Mouse (Mus musculus) testis, adult 10 weeks (tissue): ENCODE results near the gene Mark3. TPM values are rescaled to one million over a fixed set of nuclear protein-coding genes. Genes with fewer than 3 reads are reported as not detected.

ENCODE experiments used
- polyA plus RNA-seq: library from polyadenylated mRNA; stranded (reverse); fragments of 350-450 nt; fragmentation: Illumina TruSeq; extraction: RNeasy Lipid Tissue Mini Kit (QIAGEN cat#74804); gene quantifications from one replicate; pipeline ENCODE4 v1.2.3, GENCODE M21; 2014; ENCODE audit warnings: low read depth, low replicate concordance

The Mark3 gene
- polyA plus RNA-seq, result 92.5 TPM

DNA sequence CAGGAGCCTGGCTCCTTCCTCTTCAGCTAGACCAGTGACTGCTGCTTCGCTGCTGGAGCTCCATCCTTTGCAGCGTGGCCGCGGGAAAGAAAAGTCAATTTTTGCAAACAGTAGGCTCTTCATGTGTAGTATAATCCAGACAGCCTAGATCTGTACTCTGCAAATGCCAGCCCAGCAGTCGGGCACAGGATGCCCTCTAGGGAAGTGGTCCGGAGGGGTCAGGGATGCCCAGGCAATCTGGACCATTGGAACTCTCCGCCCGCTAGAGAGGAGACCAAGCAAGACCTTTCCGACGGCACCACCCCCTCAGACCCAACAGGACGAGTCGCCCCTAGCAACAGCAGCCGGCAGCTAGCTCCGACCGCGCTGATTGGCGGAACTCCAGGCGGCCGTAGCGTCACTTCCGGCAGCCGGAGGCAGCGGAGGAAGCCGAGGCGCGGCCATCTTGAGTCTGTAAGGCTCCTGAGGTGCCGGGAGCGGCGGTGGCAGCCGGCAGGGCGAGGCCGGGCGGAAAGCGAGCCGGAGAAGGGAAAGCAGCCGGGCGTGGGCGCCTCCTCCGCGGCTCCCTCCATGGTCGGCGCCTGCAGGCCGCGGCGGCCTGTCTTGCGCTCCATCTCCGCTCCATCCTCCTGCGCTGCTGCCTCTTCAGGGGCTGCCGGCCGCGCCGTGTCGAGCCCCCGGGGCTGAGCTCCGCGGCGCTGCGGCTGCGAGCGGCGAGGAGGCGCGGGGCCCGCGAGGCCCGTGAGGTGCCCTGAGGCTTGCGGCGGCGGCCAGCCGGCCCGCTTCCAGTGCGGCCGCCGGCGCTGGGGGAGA, at the start of gene Mark3:
TSS of gene Mark3 (plus strand) at position 450 of the 813 bp plus-strand sequence.

GRCm38 (mm10) chr12:111537796-111538291, 36.5 kb upstream of the Mark3 start, which contains the start of gene Eif5:
Gene Eif5 (plus strand): TSS chr12:111538016.

DNA sequence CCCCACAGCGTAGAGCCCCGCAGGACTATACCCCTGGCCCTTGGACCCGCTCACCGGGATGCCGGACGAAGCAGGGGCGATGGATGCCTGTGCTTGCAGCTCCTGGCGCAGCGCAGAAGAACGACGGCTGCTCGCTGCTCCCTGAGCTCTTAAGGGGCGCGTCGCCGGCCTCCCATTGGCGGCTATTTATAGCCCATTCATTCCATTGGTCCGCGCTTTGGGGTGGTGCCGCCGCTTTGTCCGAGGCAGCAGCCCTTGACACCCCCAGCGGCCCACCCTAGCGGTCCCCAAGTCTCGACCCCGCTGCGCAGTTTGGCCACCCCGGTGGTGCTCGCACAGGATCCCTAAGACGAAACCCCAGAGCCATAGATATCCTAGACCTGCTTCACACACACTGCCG, 97.9 kb downstream of the Mark3 start, which contains the start of gene Ckb:
TSS of gene Ckb (minus strand) at position 163 of the 400 bp plus-strand sequence.

GRCm38 (mm10) chr12:111677882-111678669, 103.8 kb downstream of the Mark3 start, which contains the start of gene Trmt61a:
Gene Trmt61a (plus strand): TSS chr12:111678105.

Other genes with a start within 250 kb of the Mark3 start
- 3.5 TPM for gene Cdc42bpb, start 196.8 kb upstream of the Mark3 start, polyA plus RNA-seq
- not detected for gene Lbhd2, start 167.7 kb upstream of the Mark3 start, polyA plus RNA-seq
- gene Exoc3l4, start 157.5 kb upstream of the Mark3 start, polyA plus RNA-seq, result 0.07 TPM
- 10.3 TPM for gene Tnfaip2, start 132.1 kb upstream of the Mark3 start, polyA plus RNA-seq
- gene Gm266, start 88.7 kb upstream of the Mark3 start, polyA plus RNA-seq, result 0.87 TPM
- gene Eif5, start 36.5 kb upstream of the Mark3 start, polyA plus RNA-seq, result 1,310 TPM
- gene Ckb, start 97.8 kb downstream of the Mark3 start, polyA plus RNA-seq, result 0.17 TPM
- 0.18 TPM for gene Trmt61a, start 103.6 kb downstream of the Mark3 start, polyA plus RNA-seq
- 332 TPM for gene Bag5, start 138.7 kb downstream of the Mark3 start, polyA plus RNA-seq
- gene Apopt1, start 138.7 kb downstream of the Mark3 start, polyA plus RNA-seq, result 40.6 TPM
- gene Klc1, start 184.3 kb downstream of the Mark3 start, polyA plus RNA-seq, result 3.3 TPM
- gene Xrcc3, start 239.3 kb downstream of the Mark3 start, polyA plus RNA-seq, result 0.36 TPM
- 7.1 TPM for gene Zfyve21, start 239.6 kb downstream of the Mark3 start, polyA plus RNA-seq